Mouse (Mus musculus): ENCODE measurements at regions not wholly inside any gene's neighbourhood (a gene's known extent, or its start where the extent isn't known, plus 50 kb on each side); places are given as distances from the start of the nearest gene placed in this dataset.
A peak's percentile ranks its signal among the peaks of the same experiment; 100 is the strongest.

- DNase-seq, result no peak
These were observed 1069.9 kb downstream of the Synb start for GRCm38 (mm10) chr14:68224152-68224551.

GRCm38 (mm10) chr14:68219025-68219595 is 1075.0 kb downstream of the Synb start:
- DNase-seq, result peak; percentile 79 to 83

GRCm38 (mm10) chr14:68218471-68218870 is 1075.6 kb downstream of the Synb start:
- peak; percentile 26 to 36 for DNase-seq

DNA sequence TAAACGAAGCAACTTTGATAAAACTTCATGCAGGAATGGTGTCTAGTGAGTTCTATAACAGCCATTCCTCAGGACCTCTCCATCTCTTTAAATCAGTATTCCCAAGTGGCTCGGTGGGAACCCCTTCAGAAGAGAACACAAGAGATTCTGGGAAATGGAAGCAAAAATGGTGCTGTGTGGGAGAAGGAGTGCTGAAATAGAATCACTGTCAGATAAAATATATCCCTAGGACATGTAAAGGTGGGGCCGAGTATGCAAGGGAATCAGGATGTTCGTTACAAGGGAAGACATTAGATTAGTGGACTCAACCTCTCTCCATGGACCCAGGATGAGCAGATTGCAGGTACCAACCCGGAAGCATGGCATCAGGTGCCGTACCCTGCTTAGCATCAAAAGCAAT is 1076.1 kb downstream of the Synb start:
- DNase-seq, result no peak

DNA sequence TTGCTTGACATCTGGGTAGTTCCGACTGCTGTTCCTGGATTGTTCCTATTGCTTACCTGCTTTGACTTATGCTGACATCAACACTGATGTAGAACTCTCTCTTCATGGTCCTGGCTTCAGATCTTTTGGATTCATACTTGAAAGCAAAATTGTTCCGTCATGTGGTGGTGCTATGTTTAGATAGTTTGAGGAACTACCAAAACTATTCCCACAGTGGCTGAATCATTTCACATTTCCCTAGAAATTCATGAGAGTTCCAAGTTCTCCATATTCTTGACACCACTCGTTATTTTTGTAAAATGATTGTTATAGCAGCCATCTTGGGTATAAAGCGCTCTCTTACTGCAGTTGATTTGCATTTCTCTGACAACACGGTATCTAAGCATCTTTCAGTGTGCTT is 1080.2 kb downstream of the Synb start:
- DNase-seq, result no peak

DNA sequence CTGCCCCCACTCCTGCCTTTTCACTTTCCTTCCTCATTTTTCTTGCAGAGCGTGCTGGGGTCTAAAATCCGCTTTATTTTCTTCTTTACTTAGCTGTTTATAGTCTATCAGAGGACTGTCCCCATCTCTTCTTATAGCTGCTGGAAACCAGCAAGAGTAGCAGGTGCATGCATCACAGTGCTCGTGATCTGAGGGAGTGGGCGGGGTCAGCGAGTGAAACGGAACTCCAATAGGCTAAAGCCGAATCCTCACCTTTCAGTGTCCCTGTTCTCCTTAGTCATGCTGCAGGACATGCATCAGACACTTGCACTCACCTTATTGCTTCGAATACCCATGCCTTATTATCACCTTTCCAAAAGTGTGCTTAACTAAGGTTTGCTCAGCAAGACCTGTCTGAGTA is 1095.3 kb downstream of the Synb start:
- DNase-seq, result peak; percentile 42 to 45

DNA sequence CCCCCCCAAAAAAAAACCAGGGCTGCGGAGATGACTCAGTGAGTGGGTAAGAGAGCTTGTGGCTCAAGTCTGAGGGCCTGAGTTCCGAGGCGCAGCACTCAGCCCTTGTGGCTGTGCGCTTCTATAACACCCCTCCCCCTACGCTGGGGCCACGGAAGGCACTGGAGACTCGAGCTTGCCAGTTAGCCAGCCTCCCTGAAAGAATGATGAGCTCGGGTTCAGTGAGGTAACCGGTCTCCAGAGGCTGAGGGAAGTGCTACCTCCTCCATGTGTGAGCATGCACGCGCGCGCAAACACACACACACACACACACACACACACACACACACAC is 1096.7 kb downstream of the Synb start:
- peak; percentile 32 to 43 for DNase-seq

- DNase-seq, result no peak
These were observed 1097.2 kb downstream of the Synb start for GRCm38 (mm10) chr14:68196762-68197469.

- no peak for DNase-seq
These were observed 1097.9 kb downstream of the Synb start for GRCm38 (mm10) chr14:68196201-68196600.

DNA sequence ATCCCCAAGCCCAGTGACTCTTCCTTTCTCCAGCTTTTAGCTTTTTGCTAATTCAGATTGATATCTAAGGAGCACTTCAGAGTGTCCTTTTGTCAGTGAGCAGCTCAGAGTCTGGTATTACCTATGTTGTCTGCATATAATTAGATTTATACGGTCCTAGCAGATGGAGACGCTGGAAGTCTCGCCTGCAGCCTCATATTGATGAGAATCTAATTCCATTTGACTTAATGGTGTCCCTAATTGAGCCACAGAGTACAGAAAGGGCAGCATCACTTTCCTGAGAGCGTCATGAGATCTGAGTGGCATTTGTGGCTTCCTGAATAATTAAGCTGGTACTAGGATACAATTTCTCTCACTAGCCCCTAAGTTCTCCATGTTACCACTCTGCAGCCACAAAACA is 1104.2 kb downstream of the Synb start:
- no peak for DNase-seq

DNA sequence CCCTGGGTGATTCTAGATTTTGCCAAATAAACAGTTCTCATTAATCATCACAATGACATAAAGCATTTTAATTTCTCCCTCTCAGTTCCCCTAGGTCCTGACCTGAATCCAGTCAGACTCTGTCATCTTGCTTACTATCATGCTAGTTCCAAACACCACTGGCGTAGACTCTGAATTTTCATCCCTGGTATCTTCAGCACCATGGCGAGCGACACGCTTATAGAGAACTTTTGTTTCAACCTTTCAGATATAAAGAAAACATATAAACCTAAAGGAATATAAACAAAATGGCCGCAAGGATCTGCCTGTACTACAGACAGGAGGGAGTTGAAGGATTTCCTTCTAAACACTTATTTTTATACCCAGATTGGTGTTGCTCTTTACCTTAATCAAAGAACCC is 1105.8 kb downstream of the Synb start:
- DNase-seq, result no peak

DNA sequence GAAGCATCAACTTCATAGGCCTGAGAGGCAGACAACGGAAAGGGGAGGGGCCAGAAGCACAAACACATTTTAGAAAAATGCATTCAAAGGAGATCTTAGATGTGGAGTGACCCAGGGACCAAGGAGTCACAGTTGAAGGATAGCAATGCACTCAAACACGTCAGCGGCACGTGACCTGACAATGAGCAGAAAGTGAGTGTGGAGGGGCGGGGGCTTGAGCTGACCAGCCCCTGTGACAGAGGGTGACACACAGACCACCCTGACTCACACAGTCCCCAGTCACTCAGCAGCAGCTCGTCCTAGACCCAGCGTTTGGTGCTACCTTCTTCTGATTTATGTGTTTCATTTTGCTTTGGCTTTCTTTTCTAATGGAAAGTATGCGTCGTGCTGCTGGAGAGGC is 1111.5 kb downstream of the Synb start:
- DNase-seq, result no peak

DNA sequence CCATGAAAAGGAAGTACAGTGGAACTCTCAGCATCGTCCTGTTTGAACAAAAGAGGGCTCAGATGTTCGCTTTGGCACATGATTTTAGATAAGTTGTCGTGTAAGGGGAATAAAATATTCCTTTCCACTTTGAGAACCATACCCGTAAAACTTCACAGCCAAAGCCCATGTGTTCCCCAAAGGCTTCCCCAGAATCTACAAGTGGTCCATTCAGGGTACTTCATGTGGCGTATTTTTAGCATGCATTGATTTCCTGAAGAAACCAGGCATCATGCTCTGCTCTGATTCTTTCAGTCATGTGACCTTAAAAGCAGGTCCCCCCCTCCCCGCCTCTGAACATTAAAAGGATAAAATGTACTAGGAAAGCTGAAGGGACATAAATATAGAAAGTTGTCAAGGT is 1112.9 kb downstream of the Synb start:
- no peak for DNase-seq
